24 mouse cellular contexts compared by ENCODE assay signal in the genomic region with DNA sequence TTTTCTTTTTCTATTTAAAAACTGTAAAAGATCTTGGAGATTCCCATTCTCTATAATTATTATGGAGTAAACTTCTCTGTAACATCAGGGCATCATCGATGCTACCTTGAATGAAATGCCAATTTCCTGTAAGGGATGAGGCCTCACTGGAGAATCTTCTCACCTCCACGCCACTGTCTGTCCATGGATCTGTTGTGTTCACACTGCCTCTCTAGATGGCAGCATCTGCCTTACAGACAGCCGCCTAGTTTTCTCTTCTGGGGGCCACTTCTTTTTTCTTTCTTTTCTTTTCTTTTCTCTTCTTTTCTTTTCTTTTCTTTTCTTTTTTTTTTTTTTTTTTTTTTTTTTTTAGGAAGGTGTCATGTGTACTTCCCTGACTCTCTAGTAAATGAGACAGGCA.
DNase-seq lines count a peak whose midpoint lies in the region; ATAC-seq and TF ChIP-seq lines count a peak whose summit lies in the region.
"Had no signal": no experiment of that assay in that cellular context is flagged by ENCODE, and none has a peak within 500 bp of the region (broad histone marks: within the 10 kb centered on the region; RNA-seq: fewer than 3 reads in every experiment).

No protein-coding gene starts in this region.

- intact Hi-C loops in left cerebral cortex, adult 2 months (cut with DNase I), result loop anchor here (5.0 kb wide), 1 partner anchor 130 kb away; no protein-coding TSS in a partner anchor
- intact Hi-C loops in left cerebral cortex, postnatal 14 days (cut with DNase I), result loop anchor here (5.0 kb wide), 1 partner anchor 130 kb away; no protein-coding TSS in a partner anchor

- H3K27me3 ChIP-seq in kidney, embryonic 14.5 days (ENCODE audit: control insufficient read depth, insufficient read depth, low read length), result no peaks in the 10 kb centered on the region
- H3K27me3 ChIP-seq: embryonic facial prominence, embryonic 13.5 days; heart, embryonic 15.5 days; liver, embryonic 12.5 days; lung, embryonic 15.5 days; midbrain, embryonic 13.5 days; neural tube, embryonic 15.5 days; stomach, embryonic 15.5 days had no signal

- no peaks in the 10 kb centered on the region for H3K9me3 ChIP-seq in kidney, embryonic 14.5 days (ENCODE audit: control insufficient read depth, low read length)
- H3K9me3 ChIP-seq: embryonic facial prominence, embryonic 13.5 days; heart, embryonic 15.5 days; liver, embryonic 12.5 days; lung, embryonic 15.5 days; midbrain, embryonic 13.5 days; neural tube, embryonic 15.5 days; stomach, embryonic 15.5 days had no signal

- WGBS in kidney, embryonic 14.5 days, result 55% methylated on average over 3 of the region's 3 CpGs

- ATAC-seq in kidney, embryonic 14.5 days (ENCODE audit: low FRiP score, low TSS enrichment), result no peak
- ATAC-seq: forebrain, embryonic 14.5 days; liver, embryonic 12.5 days had no signal

- DNase-seq in embryo, embryonic 10 days (ENCODE audit: low spot score), result peak; percentile 35
- no peak for DNase-seq in embryo, embryonic 11 days
- DNase-seq in kidney, adult 8-10 months, result peak; percentile 16 to 33
- no peak for DNase-seq in left cerebral cortex, adult 2 months (ENCODE audit: extremely low spot score in 1 of 2, low spot score in 2 of 2)
- no peak for DNase-seq in left cerebral cortex, postnatal 14 days (ENCODE audit: low spot score in 2 of 2)
- DNase-seq in retina, embryonic 14.5 days (ENCODE audit: low spot score), result peak; percentile 20
- DNase-seq in retina, postnatal 1 day, result no peak
- DNase-seq: adrenal gland, postnatal 10 days; cerebellum, adult 11-12 months; cerebellum, postnatal 14 days; gastrocnemius, postnatal 25 days; left cerebral cortex, postnatal 4 days; right cerebral cortex, postnatal 25 days; thymus, adult 2 months had no signal

- H3K4me3 ChIP-seq in kidney, embryonic 14.5 days (ENCODE audit: low read length), result no peak overlapping the region
- no peak overlapping the region for H3K4me3 ChIP-seq in left cerebral cortex, adult 2 months
- H3K4me3 ChIP-seq: embryonic facial prominence, embryonic 13.5 days; heart, embryonic 15.5 days; liver, embryonic 12.5 days; lung, embryonic 15.5 days; midbrain, embryonic 13.5 days; neural tube, embryonic 15.5 days; stomach, embryonic 15.5 days had no signal

- TF ChIP-seq CTCF in left cerebral cortex, adult 2 months (IDR thresholded peaks at IDR 0.05), result peak; percentile 17

- no peak overlapping the region for H3K27ac ChIP-seq in kidney, embryonic 14.5 days (ENCODE audit: low read depth, low read length)
- no peak overlapping the region for H3K27ac ChIP-seq in left cerebral cortex, adult 2 months
- H3K27ac ChIP-seq: embryonic facial prominence, embryonic 13.5 days; heart, embryonic 15.5 days; liver, embryonic 12.5 days; lung, embryonic 15.5 days; macrophage; midbrain, embryonic 13.5 days; neural tube, embryonic 15.5 days; stomach, embryonic 15.5 days had no signal

- no peaks in the 10 kb centered on the region for H3K4me1 ChIP-seq in kidney, embryonic 14.5 days (ENCODE audit: control insufficient read depth, insufficient read depth, low read length)
- H3K4me1 ChIP-seq: embryonic facial prominence, embryonic 13.5 days; heart, embryonic 15.5 days; liver, embryonic 12.5 days; lung, embryonic 15.5 days; neural tube, embryonic 15.5 days; stomach, embryonic 15.5 days had no signal

- no peak overlapping the region for H3K9ac ChIP-seq in kidney, embryonic 14.5 days (ENCODE audit: low read depth, low read length)
- H3K9ac ChIP-seq: embryonic facial prominence, embryonic 13.5 days; heart, embryonic 15.5 days; liver, embryonic 12.5 days; lung, embryonic 15.5 days; midbrain, embryonic 13.5 days; neural tube, embryonic 15.5 days; stomach, embryonic 15.5 days had no signal

- H3K4me2 ChIP-seq in kidney, embryonic 14.5 days (replicated peaks; ENCODE audit: low read depth, low read length), result no peak overlapping the region
- H3K4me2 ChIP-seq: embryonic facial prominence, embryonic 13.5 days; heart, embryonic 15.5 days; liver, embryonic 12.5 days; lung, embryonic 15.5 days; midbrain, embryonic 13.5 days; neural tube, embryonic 15.5 days; stomach, embryonic 15.5 days had no signal

- no peaks in the 10 kb centered on the region for H3K36me3 ChIP-seq in kidney, embryonic 14.5 days (ENCODE audit: control insufficient read depth, insufficient read depth, low read length)
- H3K36me3 ChIP-seq: embryonic facial prominence, embryonic 13.5 days; heart, embryonic 15.5 days; liver, embryonic 12.5 days; lung, embryonic 15.5 days; midbrain, embryonic 13.5 days; neural tube, embryonic 15.5 days; stomach, embryonic 15.5 days had no signal

Comparison
In these comparisons a context has a peak if more than half of its experiments do, and no peak if none do; other contexts are left out.
1. DNase-seq: peak in embryo, embryonic 10 days (single experiment), kidney, adult 8-10 months (2 of 2) and retina, embryonic 14.5 days (single experiment); none in embryo, embryonic 11 days (single experiment), left cerebral cortex, adult 2 months (0 of 2), left cerebral cortex, postnatal 14 days (0 of 2) and retina, postnatal 1 day (single experiment).